Mouse (Mus musculus) ES-E14 (cell line): Measurements from ENCODE around the gene H6pd. TPM values are rescaled to one million over a fixed set of nuclear protein-coding genes. Genes with fewer than 3 reads are reported as not detected.
A peak's percentile ranks its signal among the peaks of the same experiment; 100 is the strongest.

Experiments used
- DNase-seq: peaks from one replicate; pipeline ENCODE4 v3.0.0-alpha.2; 2013; ENCODE audit warnings: low read depth, low spot score
- H3K27ac ChIP-seq: 2 replicates; pipeline ENCODE4 v1.5.1; 2012; ENCODE audit warnings: low read depth, mild to moderate bottlenecking, low read length, moderate library complexity, mixed read lengths; ENCODE audit not compliant: poor library complexity, insufficient read depth, severe bottlenecking
- H3K36me3 ChIP-seq: 2 replicates; pipeline ENCODE4 v1.6.1; 2012; ENCODE audit warnings: mild to moderate bottlenecking, low read length, moderate library complexity, mixed read lengths; ENCODE audit not compliant: control insufficient read depth, poor library complexity, insufficient read depth, severe bottlenecking
- H3K4me1 ChIP-seq, 2 experiments: fragments of 150-350 bp in 1 of 2; sonication (generic) in 1 of 2; 2 replicates each; pipeline ENCODE4 v1.6.1; 2012; ENCODE audit warnings: low read length in 2 of 2, mild to moderate bottlenecking in 1 of 2, mixed read lengths in 1 of 2; ENCODE audit not compliant: control insufficient read depth in 2 of 2, insufficient read depth in 2 of 2, poor library complexity in 1 of 2
- H3K4me3 ChIP-seq, 2 experiments: fragments of 150-350 bp in 1 of 2; sonication (generic) in 1 of 2; 2 replicates each; pipeline ENCODE4 v1.5.1; 2012; ENCODE audit warnings: low read length in 2 of 2, low read depth in 1 of 2, mild to moderate bottlenecking in 1 of 2, mixed read lengths in 1 of 2; ENCODE audit not compliant: insufficient read depth in 1 of 2, poor library complexity in 1 of 2, severe bottlenecking in 1 of 2
- H3K9ac ChIP-seq: 2 replicates; pipeline ENCODE4 v1.6.1; 2012; ENCODE audit warnings: low read depth, mild to moderate bottlenecking, low read length, mixed read lengths; ENCODE audit not compliant: poor library complexity, insufficient read depth, severe bottlenecking
- H3K9me3 ChIP-seq: fragments of 150-350 bp; sonication (generic); 2 replicates; pipeline ENCODE4 v1.6.1; 2012; ENCODE audit warnings: low read depth, mild to moderate bottlenecking, low read length; ENCODE audit not compliant: control insufficient read depth, insufficient read depth
- CHD2 ChIP-seq: IDR thresholded peaks from 2 replicates; pipeline ENCODE4 v1.6.1; 2014; ENCODE audit warnings: mild to moderate bottlenecking, low read depth, low read length, inconsistent platforms
- HCFC1 ChIP-seq: IDR thresholded peaks from 2 replicates; pipeline ENCODE4 v1.6.1; 2012; ENCODE audit warnings: low read length, inconsistent platforms, borderline replicate concordance; ENCODE audit not compliant: insufficient read depth
- MAFK ChIP-seq: IDR thresholded peaks from 2 replicates; pipeline ENCODE4 v1.6.1; 2014; ENCODE audit warnings: mild to moderate bottlenecking, low read depth, low read length, inconsistent platforms; ENCODE audit not compliant: insufficient read depth
- ZC3H11A ChIP-seq: IDR thresholded peaks from 2 replicates; pipeline ENCODE4 v1.6.1; 2012; ENCODE audit warnings: low read depth, mild to moderate bottlenecking, inconsistent platforms, low read length, borderline replicate concordance
- ZNF384 ChIP-seq: IDR thresholded peaks from 2 replicates; pipeline ENCODE4 v1.6.1; 2012; ENCODE audit warnings: low read depth, low read length, inconsistent platforms
- in situ Hi-C, 2 experiments: fragments of 600-800 bp; cut with MboI; formaldehyde crosslinking; loops; one replicate each; pipeline ENCODE4 v1.15.1; 2025; ENCODE audit warnings: low sequenced_read_pairs in 2 of 2, inconsistent platforms in 1 of 2; ENCODE audit not compliant: unreplicated experiment in 2 of 2
- total RNA-seq: library from RNA; depleted of rRNA; stranded (reverse); fragments of 300-350 nt; gene quantifications from 2 replicates; pipeline ENCODE4 v1.2.3, GENCODE M21; 2012

Gene H6pd
- total RNA-seq, 1 experiment: 17.6 TPM

GRCm38 (mm10) chr4:149947396-149947795 lies 61.4 kb downstream of the H6pd start:
- Histone ChIP-seq H3K9ac (no peak overlapping the region), H3K36me3 (no peaks in the 10 kb centered on the region), H3K4me1 (peaks cover 12 to 20% of the 10 kb centered on the region in 2 experiments), H3K9me3 (no peaks in the 10 kb centered on the region), H3K27ac (no peak overlapping the region), H3K4me3 (no peak overlapping the region)
- in situ Hi-C loops: no loop called here
- no peak for TF ChIP-seq MAFK
- TF ChIP-seq ZNF384: no peak
- TF ChIP-seq CHD2: no peak
- TF ChIP-seq ZC3H11A: no peak
- TF ChIP-seq HCFC1: no peak
- no peak for DNase-seq

GRCm38 (mm10) chr4:149945194-149945593 lies 63.6 kb downstream of the H6pd start:
- Histone ChIP-seq H3K4me1 (peaks cover 13 to 24% of the 10 kb centered on the region in 2 experiments), H3K36me3 (no peaks in the 10 kb centered on the region), H3K4me3 (no peak overlapping the region), H3K9ac (no peak overlapping the region), H3K9me3 (no peaks in the 10 kb centered on the region), H3K27ac (no peak overlapping the region)
- in situ Hi-C loops: no loop called here
- TF ChIP-seq HCFC1: no peak
- peak; percentile 66 for TF ChIP-seq ZNF384
- DNase-seq: no peak

- no peak for DNase-seq
- no peak overlapping the region for H3K9ac ChIP-seq
- TF ChIP-seq ZNF384 (no peak), MAFK (no peak), CHD2 (no peak), ZC3H11A (no peak), HCFC1 (no peak)
- H3K4me1 ChIP-seq: peaks cover 15 to 29% of the 10 kb centered on the region in 2 experiments
- H3K27ac ChIP-seq: no peak overlapping the region
- H3K36me3 ChIP-seq: no peaks in the 10 kb centered on the region; the same call in 1 of the 2 replicates
- in situ Hi-C loops: no loop called here
- no peaks in the 10 kb centered on the region for H3K9me3 ChIP-seq
- H3K4me3 ChIP-seq: no peak overlapping the region
These were observed 64.6 kb downstream of the H6pd start for GRCm38 (mm10) chr4:149944214-149944613.

- H3K4me1 ChIP-seq: peaks cover 21 to 32% of the 10 kb centered on the region in 2 experiments
- no peak for TF ChIP-seq ZNF384
- TF ChIP-seq MAFK: no peak
- TF ChIP-seq CHD2: no peak
- TF ChIP-seq HCFC1: no peak
- TF ChIP-seq ZC3H11A: no peak
These were observed 65.7 kb downstream of the H6pd start for GRCm38 (mm10) chr4:149942831-149943741.

More at GRCm38 (mm10) chr4:149942831-149943741, 65.7 kb downstream of the H6pd start:
- DNase-seq: no peak
- no peak overlapping the region; the same call in 1 of the 2 replicates for H3K9ac ChIP-seq
- in situ Hi-C loops: no loop called here
- H3K27ac ChIP-seq: no peak overlapping the region
- H3K36me3 ChIP-seq: no peaks in the 10 kb centered on the region; the same call in 1 of the 2 replicates
- no peak overlapping the region for H3K4me3 ChIP-seq
- no peaks in the 10 kb centered on the region for H3K9me3 ChIP-seq
